Mouse (Mus musculus): ENCODE measurements around the gene Endou.

The Endou gene

GRCm38 (mm10) chr15:97724346-97725197, 6.6 kb downstream of the Endou start:
- TF ChIP-seq GATA4 (IDR thresholded peaks at IDR 0.05; ENCODE audit: insufficient replicate concordance, low read length), result no peak

GRCm38 (mm10) chr15:97723536-97724345, 7.4 kb downstream of the Endou start:
- TF ChIP-seq GATA4 (IDR thresholded peaks at IDR 0.05; ENCODE audit: insufficient replicate concordance, low read length), result no peak

GRCm38 (mm10) chr15:97721008-97721701, 10.0 kb downstream of the Endou start:
- no peak for TF ChIP-seq GATA4 (IDR thresholded peaks at IDR 0.05; ENCODE audit: insufficient replicate concordance, low read length)

GRCm38 (mm10) chr15:97720026-97720675, 11.0 kb downstream of the Endou start:
- no peak; the same call in 1 of the 2 replicates for TF ChIP-seq GATA4 (IDR thresholded peaks at IDR 0.05; ENCODE audit: insufficient replicate concordance, low read length)

- TF ChIP-seq GATA4 (IDR thresholded peaks at IDR 0.05; ENCODE audit: insufficient replicate concordance, low read length), result no peak
These were observed 11.6 kb downstream of the Endou start for GRCm38 (mm10) chr15:97719494-97719893.

- TF ChIP-seq GATA4 (IDR thresholded peaks at IDR 0.05; ENCODE audit: insufficient replicate concordance, low read length), result no peak
These were observed 12.5 kb downstream of the Endou start for GRCm38 (mm10) chr15:97718535-97719155.

GRCm38 (mm10) chr15:97717861-97718534, 13.1 kb downstream of the Endou start:
- TF ChIP-seq GATA4 (IDR thresholded peaks at IDR 0.05; ENCODE audit: insufficient replicate concordance, low read length), result no peak

- TF ChIP-seq GATA4 (IDR thresholded peaks at IDR 0.05; ENCODE audit: insufficient replicate concordance, low read length), result no peak
These were observed 14.4 kb downstream of the Endou start for GRCm38 (mm10) chr15:97716782-97717181.

- no peak for TF ChIP-seq GATA4 (IDR thresholded peaks at IDR 0.05; ENCODE audit: insufficient replicate concordance, low read length)
These were observed 15.4 kb downstream of the Endou start for GRCm38 (mm10) chr15:97715734-97716133.

- no peak for TF ChIP-seq GATA4 (IDR thresholded peaks at IDR 0.05; ENCODE audit: insufficient replicate concordance, low read length)
These were observed 16.1 kb downstream of the Endou start for GRCm38 (mm10) chr15:97715083-97715482.

GRCm38 (mm10) chr15:97712546-97712945, 18.6 kb downstream of the Endou start:
- TF ChIP-seq GATA4 (IDR thresholded peaks at IDR 0.05; ENCODE audit: insufficient replicate concordance, low read length), result no peak

GRCm38 (mm10) chr15:97710906-97711305, 20.2 kb downstream of the Endou start:
- no peak for TF ChIP-seq GATA4 (IDR thresholded peaks at IDR 0.05; ENCODE audit: insufficient replicate concordance, low read length)

GRCm38 (mm10) chr15:97705211-97706050, 25.7 kb downstream of the Endou start, which contains the start of gene Rpap3:
Gene Rpap3, minus strand, starts transcription at chr15:97705825.
- no peak for TF ChIP-seq GATA4 (IDR thresholded peaks at IDR 0.05; ENCODE audit: insufficient replicate concordance, low read length)
